Mouse (Mus musculus) lung, adult 2 months (tissue): ENCODE measurements around the gene Tmem171. TPM values are rescaled to one million over a fixed set of nuclear protein-coding genes. Genes with fewer than 3 reads are reported as not detected.

Source experiments
- DNase-seq: peaks from one replicate; pipeline ENCODE4 v3.0.0; 2022
- H3K4me1 ChIP-seq: fragments of 200-500 bp; 2 replicates; pipeline ENCODE4 v1.6.1; 2011; ENCODE audit warnings: low read length; ENCODE audit not compliant: control insufficient read depth, insufficient read depth
- H3K4me3 ChIP-seq: fragments of 200-500 bp; replicated peaks from 2 replicates; pipeline ENCODE3; 2011; ENCODE audit warnings: low read depth, mild to moderate bottlenecking, control low read depth, low read length; ENCODE audit errors: extremely low read depth
- CTCF ChIP-seq: fragments of 200-500 bp; IDR thresholded peaks from 2 replicates; pipeline ENCODE4 v1.5.1; 2011; ENCODE audit warnings: mild to moderate bottlenecking, low read length, control low read depth; ENCODE audit not compliant: insufficient read depth
- POLR2A ChIP-seq: fragments of 200-500 bp; IDR thresholded peaks from 2 replicates; pipeline ENCODE4 v1.6.1; 2011; ENCODE audit warnings: low read depth, mild to moderate bottlenecking, control low read depth, low read length, borderline replicate concordance; ENCODE audit errors: extremely low read depth
- WGBS: fragments of 180-500 bp; shearing (Covaris S2); methylation state at CpG from one replicate; pipeline ENCODE4 v1.1.7; 2018; 5-methylcytosine and 5-hydroxymethylcytosine counted together
- polyA plus RNA-seq: library from polyadenylated mRNA; depleted of rRNA; stranded (reverse); fragments of >200 nt; gene quantifications from 2 replicates; pipeline ENCODE4 v1.2.3, GENCODE M21; 2012

Gene Tmem171
- polyA plus RNA-seq, 1 experiment: 6.6 TPM

- WGBS: 70% methylated on average over 3 of the region's 3 CpGs
- no peak for DNase-seq
- TF ChIP-seq CTCF (no peak), POLR2A (no peak)
Measured at GRCm38 (mm10) chr13:98696716-98697115, 2.1 kb upstream of the Tmem171 start.

GRCm38 (mm10) chr13:98695546-98695945, 912 bp upstream of the Tmem171 start:
- H3K4me3 ChIP-seq: no peak overlapping the region
- TF ChIP-seq CTCF (no peak), POLR2A (no peak)
- H3K4me1 ChIP-seq: peaks cover 12% of the 10 kb centered on the region
- WGBS: 40% methylated on average over 2 of the region's 2 CpGs
- DNase-seq: peak; percentile 56

More at GRCm38 (mm10) chr13:98696716-98697115, 2.1 kb upstream of the Tmem171 start:
- no peak overlapping the region for H3K4me3 ChIP-seq
- peaks cover 12% of the 10 kb centered on the region for H3K4me1 ChIP-seq

- DNase-seq: peak; percentile 26
- no peak overlapping the region for H3K4me3 ChIP-seq
- WGBS: 68% methylated on average over 11 of the region's 11 CpGs
Measured at GRCm38 (mm10) chr13:98693316-98693715, 1.3 kb downstream of the Tmem171 start.

GRCm38 (mm10) chr13:98691956-98692515, 2.6 kb downstream of the Tmem171 start:
- no peak overlapping the region for H3K4me3 ChIP-seq
- H3K4me1 ChIP-seq: peaks cover 11% of the 10 kb centered on the region
- no peak for DNase-seq
- no peak for TF ChIP-seq CTCF
- no peak for TF ChIP-seq POLR2A
- 82% methylated on average over 13 of the region's 13 CpGs for WGBS

More at GRCm38 (mm10) chr13:98693316-98693715, 1.3 kb downstream of the Tmem171 start:
- TF ChIP-seq POLR2A (no peak), CTCF (no peak)
- H3K4me1 ChIP-seq: peaks cover 11% of the 10 kb centered on the region

- no peak for DNase-seq
- peaks cover 5% of the 10 kb centered on the region for H3K4me1 ChIP-seq
- H3K4me3 ChIP-seq: no peak overlapping the region
- TF ChIP-seq CTCF (no peak), POLR2A (no peak)
- 85% methylated on average over 11 of the region's 11 CpGs for WGBS
Measured at GRCm38 (mm10) chr13:98690886-98691285, 3.7 kb downstream of the Tmem171 start.

- DNase-seq: peak; percentile 45
- Histone ChIP-seq H3K4me1 (peaks cover 3% of the 10 kb centered on the region; the same call in 1 of the 2 replicates), H3K4me3 (no peak overlapping the region)
- TF ChIP-seq POLR2A (no peak), CTCF (no peak)
- 44% methylated on average over 11 of the region's 11 CpGs for WGBS
Measured at GRCm38 (mm10) chr13:98689605-98690290, 4.9 kb downstream of the Tmem171 start.

- no peak for TF ChIP-seq CTCF
- no peak for TF ChIP-seq POLR2A
- 81% methylated on average over 9 of the region's 9 CpGs for WGBS
- peaks cover 3% of the 10 kb centered on the region; the same call in 1 of the 2 replicates for H3K4me1 ChIP-seq
- DNase-seq: no peak
- H3K4me3 ChIP-seq: no peak overlapping the region
Measured at GRCm38 (mm10) chr13:98687931-98688330, 6.7 kb downstream of the Tmem171 start.

GRCm38 (mm10) chr13:98684144-98684900, 10.3 kb downstream of the Tmem171 start:
- Histone ChIP-seq H3K4me1 (no peaks in the 10 kb centered on the region), H3K4me3 (no peak overlapping the region)
- TF ChIP-seq CTCF (no peak), POLR2A (no peak)
- DNase-seq: no peak
- 62% methylated on average over 9 of the region's 9 CpGs for WGBS

- Histone ChIP-seq H3K4me1 (no peaks in the 10 kb centered on the region), H3K4me3 (no peak overlapping the region)
- TF ChIP-seq POLR2A (no peak), CTCF (no peak)
- DNase-seq: no peak
- 77% methylated on average over 2 of the region's 2 CpGs for WGBS
Measured at GRCm38 (mm10) chr13:98683412-98683811, 11.2 kb downstream of the Tmem171 start.
